Mouse (Mus musculus): Measurements from ENCODE around the gene Pak6.

- TF ChIP-seq EP300 (IDR thresholded peaks at IDR 0.05; ENCODE audit: insufficient read depth, low read depth, low read length) (no peak), CTCF (IDR thresholded peaks at IDR 0.05; ENCODE audit: low read depth, low read length) (no peak)
Observed at GRCm38 (mm10) chr2:118701161-118701560, 38.1 kb downstream of the Pak6 start.

Data from ES-Bruce4 (cell line).